Mouse (Mus musculus) right cerebral cortex, adult 2 months (tissue): ENCODE measurements at regions not wholly inside any gene's neighbourhood (a gene's known extent, or its start where the extent isn't known, plus 50 kb on each side); places are given as distances from the start of the nearest gene placed in this dataset.
"Not testable (repeated sequence)": the region's sequence is repeated elsewhere in the genome, so short reads cannot be mapped to it uniquely, and the experiment has no call there.

ENCODE experiments used
- DNase-seq, 2 experiments: peaks; one replicate each; pipeline ENCODE4 v3.0.0; 2021 to 2022; ENCODE audit warnings: low spot score in 2 of 2

DNA sequence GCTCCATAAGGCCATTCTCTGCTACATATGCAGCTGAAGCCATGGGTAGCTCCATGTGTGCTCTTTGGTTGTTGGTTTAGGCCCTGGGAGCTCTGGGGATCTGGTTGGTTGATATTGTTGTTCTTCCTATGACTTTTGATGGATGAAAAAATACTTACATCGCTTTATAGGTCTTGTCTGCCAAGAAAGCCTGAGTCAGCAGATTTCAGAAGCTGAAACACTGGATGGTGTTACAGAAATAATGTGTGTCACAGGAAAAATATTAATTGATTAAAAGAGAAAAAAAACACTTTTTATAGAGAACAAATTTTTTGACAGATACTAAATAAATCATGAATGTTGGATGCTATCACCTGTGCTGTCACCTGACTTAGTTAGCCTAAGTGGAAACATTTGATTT lies 52.4 kb upstream of the Plxna2 start:
- DNase-seq, result no peak

DNA sequence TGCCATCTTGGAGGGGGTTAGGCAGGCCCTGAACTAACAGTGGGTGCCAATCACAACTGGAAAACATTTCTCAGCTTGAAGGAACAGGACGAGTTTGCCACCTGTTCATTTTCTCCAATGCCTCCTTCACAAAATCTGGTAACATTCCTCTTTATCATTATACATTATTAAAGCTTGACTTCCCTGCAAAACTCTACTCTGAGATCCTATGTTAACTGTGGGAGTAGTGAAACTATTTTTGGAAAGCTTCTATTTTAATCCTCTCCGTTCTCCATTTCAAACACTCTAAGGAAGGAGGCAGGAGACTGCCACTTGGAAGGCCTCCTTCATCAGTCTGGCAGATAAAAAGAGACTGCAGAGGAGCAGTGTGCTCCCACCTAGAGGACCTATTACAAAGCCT lies 54.1 kb upstream of the Plxna2 start:
- DNase-seq, result peak in 1 of 2 experiments; percentile 32

DNA sequence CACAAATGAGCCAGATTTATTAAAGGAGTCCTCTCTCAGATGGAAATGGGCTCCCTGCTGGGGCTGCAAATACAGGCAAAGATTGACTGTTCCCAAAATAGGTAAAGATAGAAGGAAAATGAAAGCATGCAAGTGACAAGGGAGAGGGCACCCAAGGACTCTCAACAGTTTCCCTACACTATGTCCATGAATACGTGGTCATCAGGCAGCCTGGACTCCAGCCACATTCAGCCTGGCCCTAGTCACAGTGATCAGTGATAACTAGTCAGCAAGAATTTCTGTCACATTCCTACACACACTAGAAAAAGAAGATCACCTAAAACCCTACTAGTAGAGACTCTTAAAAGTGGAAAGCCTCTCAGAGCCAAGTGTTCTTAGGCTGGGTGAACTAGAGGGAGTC lies 56.9 kb upstream of the Plxna2 start:
- DNase-seq, result no peak

DNA sequence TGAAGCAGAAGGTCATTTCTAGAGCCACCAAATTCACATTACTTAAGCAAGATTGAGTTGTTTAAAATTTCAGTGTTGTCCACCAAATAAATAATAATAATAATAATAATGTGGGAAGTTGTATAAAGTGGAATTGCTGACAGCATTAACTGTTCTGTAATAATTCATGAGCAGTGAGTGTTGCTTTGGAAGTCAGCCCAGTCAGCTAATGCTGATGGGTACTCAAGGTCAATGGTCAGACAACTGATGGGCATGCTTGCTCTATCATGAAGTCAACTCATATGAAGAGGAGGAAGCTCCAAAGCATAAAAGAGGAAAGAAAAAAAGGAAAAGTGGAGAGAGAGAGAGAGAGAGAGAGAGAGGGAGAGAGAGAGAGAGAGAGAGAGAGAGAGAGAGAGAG lies 69.4 kb upstream of the Plxna2 start:
- DNase-seq, result no peak

DNA sequence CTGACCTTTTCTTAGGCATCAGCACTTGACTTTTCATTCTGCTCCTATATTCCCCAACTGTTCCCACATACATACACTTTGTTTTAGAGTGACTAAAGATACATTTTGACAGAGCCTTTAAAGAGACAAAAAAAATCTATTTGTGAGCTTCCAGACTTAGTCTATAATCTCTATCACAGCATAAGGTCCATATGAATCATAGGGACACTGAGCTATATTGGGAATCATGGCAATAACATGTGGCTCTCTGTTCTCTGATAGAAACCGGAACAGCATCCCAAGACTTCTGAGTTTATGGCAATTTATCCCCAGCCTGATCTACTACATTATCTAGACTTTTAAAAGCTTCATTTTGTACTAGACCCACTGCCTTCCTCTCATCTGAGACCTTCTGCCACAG lies 69.8 kb upstream of the Plxna2 start:
- no peak for DNase-seq

DNA sequence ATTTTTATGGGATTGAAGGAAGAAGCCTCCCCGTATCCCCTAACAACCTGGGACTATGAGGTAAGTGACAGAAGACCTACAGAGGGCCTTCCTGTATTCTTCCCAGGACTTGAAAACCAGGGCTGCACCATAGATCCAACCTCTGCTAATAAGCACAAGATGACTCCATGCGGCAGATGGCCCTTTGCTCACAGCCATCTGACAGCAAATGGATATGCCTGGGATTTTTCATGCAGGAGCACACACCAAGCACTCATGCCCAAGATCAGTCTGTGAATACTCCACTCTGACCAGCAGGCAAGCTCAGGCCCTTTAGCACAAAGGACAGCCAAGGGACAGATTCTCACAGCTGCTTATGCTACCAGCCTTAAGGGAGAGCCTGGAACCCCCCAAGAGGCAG lies 77.1 kb upstream of the Plxna2 start:
- no peak for DNase-seq

DNA sequence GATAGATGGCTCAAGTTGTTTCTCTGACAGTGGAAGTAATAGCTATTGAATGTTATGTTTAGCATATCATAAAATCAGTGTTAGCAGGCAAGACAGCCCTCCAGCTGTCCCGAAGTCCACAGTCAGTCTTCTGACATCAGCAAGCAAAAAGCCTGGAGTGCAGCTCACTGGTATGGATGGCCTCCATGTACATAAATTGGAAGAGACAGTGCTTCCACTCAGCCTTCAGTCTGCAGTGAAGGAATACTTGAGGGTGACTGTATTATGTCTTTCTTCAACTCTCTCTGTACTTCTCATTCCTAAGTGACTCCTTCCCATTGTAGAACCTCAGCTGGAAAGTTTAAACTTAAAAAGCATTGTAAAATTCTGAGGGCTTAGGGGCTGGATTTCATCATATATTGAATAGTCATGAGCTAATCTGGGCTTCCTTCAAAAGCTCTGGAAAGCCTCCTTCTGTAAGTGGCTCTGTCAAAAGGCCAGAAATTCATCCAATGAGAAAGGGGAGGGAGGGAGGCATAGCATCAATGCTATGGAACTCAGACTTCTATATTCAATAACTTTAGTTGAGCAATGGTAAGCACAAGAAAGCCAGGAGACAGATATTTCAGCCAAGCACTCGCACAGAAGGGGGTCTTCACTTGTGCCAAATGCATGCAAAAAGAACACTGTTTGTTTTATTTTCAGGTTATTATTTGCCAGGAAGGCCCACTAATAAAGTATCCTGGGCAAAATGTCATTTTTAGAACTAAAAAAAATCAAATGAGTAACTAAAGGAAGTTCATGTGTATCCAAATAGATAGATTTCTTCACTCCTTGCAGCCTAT lies 90.5 kb upstream of the Plxna2 start:
- DNase-seq, result no peak

DNA sequence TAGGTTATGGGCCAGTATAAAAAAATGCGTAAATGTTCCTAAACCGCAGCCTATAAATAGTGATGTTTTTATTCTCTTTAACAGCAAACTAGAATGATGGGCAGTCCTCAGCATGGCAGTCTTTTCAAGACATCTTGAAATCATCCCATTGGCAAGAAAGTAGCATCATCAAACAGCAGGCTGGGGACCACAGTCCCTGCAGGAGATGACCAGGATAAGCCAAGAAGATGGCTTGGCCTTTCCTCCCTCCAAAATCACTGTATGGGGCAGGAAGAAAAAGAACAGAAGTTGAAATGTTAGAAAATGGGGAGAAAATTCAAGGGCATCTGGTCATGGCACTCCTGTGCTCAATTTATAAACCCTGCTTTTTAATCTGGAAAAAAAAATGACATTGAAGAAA lies 93.0 kb upstream of the Plxna2 start:
- no peak for DNase-seq

DNA sequence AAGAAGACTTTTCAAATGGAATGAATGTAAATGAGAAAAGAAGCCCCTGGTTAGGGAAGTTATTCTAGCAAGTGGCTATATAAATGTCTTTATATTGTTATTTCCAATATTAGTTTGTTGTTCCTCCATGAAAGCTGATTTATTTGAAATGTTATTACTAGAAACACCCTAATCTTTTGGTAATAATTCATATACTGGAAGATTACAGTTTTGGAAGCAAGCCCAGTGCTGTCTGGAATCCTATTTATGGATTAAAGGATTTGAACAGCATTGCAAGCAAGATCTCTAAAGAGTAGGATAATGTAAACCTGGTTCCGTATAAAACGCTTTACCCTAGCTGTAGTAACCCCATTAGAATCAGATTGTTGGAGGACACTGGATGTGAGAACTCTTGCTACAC lies 96.8 kb upstream of the Plxna2 start:
- no peak for DNase-seq

DNA sequence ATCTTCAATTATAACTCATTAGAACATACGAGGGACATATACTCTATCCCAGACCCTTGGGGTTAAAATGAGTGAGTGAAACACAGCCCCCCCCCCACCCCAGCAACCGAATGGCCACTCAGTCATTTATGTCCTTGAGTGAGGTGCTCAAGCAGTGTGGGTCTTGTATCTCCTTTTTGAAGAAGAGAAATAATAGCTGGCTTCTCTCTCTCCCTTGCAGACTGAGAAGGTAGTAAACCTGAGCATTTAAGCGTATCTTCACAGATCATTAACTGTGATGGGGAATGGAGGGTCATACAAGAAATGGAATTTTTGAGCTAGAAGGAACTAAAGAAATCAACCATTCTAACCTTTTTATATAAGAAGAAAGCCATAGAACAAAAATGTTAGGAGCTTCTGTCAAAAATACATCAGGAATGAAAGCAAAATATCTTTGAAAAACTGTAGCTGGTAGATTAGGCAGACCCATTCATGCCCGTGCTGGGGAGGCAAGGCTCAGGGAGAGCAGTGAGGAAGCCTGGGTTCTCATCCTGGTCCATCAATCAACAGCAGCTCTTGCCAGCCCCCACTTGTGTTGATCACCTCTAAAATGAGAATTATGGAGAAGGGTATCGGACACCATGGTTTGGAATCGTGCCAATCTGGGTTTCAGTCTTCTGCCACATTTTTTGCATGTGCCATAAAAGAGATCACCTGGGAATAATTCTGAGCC lies 98.4 kb upstream of the Plxna2 start:
- DNase-seq, result no peak

DNA sequence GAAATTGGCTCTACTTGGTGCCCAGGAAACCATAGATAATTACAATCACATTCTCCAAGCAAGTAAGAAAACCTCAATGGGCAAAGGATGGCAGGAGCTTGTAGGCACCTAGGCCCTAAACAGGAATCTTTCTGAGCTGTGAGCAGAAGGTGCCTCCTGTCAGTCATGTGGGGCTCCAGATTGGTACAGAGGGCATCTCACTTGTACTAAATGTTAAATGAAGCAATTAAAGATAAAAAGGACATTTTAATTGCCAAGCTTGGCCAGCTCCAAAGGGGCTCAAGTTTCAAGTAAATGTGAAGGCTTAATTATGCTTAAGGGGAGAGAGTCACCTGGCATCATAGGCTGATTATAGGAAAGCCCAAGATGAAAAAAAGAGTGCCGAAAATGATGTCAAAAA lies 101.9 kb upstream of the Plxna2 start:
- no peak for DNase-seq

DNA sequence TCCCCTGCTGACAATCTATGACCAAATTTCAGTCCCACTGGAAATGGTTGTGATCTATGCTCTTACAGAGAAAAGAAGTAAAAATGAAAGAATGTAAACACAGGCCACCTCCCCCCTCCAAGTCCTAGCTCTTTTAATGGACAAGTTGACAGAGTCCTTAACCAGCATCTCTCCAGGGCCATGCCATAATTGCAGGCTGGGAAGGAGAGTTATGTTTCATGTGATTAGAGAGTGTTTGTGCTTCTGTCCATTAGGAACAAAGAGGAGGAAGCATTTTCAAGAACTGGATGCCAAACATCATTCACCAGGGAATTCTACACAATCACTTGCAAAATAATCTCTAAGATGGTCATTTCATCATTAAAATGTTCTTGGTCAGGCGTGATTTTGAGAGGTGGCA lies 109.7 kb upstream of the Plxna2 start:
- no peak for DNase-seq

DNA sequence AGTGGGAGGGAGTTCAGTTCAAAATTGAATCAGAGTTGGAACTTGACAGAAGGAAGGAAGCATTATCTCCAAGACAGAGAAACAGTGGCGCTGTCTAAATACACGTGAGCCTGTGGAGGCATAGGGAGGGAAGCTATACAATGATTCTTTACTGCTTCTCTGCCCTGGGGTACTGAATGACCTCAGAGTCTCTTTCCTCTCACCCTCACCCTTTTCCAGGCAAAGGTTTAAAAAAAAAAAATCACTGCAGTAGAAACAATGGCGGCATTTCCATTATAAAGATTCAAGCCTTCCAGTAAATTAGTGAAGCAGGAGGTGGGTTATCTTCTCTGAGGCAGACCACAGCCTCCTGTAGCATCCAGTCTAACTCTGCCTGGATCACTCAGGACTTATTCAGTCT lies 112.2 kb upstream of the Plxna2 start:
- no peak for DNase-seq

DNA sequence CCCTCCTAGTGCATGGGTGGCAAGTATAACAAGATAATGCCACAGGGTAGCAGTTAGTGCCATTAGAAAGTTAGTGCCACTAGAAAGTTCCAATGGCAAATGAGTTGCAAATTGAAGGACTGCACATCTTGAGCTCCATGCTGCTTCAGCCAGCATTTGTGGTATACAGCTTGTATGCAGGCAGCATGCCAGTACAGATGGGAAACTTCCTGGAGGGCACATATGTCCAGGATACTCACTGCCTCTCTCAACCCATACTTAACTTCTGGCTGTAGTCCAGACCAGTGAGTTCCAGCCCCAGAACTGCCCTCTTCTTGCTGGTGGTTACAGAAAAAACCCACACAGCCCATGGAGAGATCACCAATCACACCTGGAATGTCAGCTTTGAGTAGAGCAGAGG lies 113.8 kb upstream of the Plxna2 start:
- DNase-seq, result no peak

DNA sequence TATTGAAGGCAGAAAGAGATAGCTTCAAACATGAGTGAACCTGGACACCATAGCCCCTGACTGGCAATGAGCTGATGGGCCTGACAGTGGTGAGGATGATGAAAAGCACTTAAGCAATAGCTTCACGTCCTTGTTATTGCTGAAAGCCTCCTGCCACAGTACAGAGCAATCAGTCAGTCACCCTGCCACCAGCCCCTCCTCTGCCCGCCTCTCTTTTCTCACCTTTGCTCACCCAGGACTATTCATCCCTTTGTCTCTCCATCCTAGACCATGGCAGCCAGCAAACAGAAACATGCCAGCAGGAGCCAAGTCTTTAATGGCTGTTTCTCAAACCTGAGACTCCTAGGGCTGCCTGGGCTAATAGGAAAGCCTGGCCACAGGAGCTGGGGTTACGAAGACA lies 114.5 kb upstream of the Plxna2 start:
- no peak for DNase-seq

DNA sequence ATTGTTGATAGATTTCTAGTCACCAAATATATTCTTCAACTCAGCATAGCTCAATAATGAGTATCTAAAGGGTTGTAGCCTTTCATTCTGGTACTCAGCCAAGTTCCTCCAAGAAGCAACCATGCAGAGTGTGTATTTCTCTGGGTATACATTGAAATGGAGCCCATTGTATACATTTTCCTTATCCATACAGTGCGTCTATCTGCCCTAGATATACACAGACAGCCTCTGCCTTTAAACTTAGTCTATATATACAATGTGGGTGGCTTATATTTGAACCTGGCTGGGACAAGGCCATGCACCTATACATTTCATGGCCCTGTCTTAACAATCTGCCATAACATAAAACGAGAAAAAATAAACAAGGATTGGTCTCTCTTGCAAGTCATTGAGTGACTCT lies 121.6 kb upstream of the Plxna2 start:
- no peak for DNase-seq

DNA sequence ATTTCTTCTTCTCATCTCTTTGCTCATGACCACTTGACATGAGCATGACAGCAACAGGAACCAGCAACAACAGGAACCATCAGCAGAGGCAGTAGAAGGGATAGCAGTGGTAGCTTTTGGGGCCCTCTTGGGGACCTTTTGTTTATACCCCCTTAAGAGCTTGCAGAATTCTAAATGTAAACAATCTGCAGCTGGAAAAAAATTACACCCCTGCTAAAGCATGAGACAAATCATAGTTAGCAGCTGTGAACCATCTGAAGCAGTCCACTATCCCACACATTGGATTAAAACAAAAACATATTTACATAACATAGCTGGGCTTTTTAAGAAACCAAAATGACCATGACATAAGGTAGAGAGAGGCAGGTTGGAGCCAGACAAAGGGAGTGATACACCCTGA lies 126.9 kb upstream of the Plxna2 start:
- no peak for DNase-seq

DNA sequence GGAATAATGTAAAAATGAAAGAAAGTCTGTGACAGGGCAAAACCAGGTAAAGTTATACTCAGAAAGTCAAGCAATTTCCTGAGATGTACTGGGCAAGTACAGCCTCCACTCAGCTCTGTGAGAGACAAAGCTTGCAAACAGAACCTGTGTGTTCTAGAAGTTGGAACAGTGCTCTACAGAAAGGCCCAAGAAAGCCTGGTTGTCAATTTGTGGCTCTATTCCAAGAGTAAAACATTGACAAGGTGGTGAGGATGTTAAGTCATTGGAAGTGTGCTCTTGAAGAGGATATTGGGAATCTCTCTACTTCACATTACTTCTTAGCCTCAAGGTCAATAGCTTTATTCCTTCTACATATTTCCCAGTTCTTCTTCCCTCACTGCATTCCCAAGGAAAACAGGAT lies 129.9 kb upstream of the Plxna2 start:
- no peak for DNase-seq

DNA sequence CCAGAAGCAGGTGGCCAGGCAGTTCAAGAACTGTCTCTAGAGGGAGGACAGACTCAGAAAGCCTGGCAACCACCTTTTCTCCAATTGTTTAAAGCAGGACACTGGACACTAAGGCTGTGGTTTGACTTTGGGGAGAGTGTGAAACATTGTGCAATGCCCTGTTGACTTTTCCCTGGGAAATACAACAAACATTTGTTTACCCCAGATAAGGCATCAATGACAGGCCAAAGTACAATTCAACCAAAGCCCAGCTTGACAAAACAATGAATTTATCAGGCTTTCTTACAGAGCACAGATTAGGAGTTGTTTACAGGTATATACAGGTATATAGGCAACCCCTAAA lies 135.3 kb upstream of the Plxna2 start:
- DNase-seq, result no peak

DNA sequence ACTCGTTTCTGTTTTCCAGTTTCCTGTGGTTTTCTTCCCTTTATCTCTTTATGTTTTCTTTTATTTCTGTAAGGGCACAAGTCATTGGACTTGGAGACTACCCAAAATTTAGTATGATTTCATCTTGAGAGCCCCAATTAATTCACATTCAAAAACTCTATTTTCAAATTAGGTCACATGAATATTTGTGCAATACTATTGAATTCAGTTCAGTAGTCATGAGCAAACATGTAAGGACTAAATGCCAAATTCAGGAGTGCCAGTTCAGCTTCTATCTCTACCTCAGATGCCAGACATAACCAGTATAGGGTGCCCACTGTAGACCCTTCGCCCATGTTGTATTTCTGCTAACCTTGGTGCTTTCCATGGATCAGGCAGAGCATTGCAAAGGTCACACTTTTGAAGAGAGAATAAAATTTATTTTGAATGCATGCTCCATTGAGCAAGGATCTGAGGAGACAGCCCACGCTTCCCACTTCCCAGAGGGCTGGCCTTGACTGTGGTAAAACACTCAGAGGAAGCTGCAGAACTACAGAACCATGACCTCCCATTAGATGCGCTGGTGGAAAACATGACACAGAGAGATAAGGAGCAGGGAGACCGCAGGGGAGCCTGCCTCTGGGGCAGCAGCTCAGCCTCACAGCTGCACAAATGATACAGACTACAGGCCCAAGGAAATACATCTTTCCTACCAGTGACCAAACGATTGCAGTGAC lies 135.9 kb upstream of the Plxna2 start:
- no peak for DNase-seq

DNA sequence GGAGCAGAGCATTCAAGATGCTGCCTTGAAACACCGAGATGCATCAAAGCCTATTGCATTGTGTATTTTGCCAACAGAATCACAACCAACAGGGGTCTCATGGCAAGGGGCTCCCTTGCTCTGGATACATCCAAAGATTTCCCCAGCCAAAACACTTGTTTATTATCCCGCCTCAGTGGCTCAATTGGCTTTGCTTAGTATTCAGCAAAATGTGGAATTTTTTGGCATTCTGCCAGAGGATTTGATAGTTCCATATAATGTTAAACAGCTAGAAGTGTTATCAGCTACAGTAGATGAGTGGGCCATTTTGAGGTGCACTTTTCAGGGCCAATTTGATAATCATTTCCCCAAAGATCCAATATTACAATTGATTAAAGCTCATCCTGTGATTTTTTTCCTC lies 146.7 kb upstream of the Plxna2 start:
- DNase-seq, result not testable (repeated sequence)

DNA sequence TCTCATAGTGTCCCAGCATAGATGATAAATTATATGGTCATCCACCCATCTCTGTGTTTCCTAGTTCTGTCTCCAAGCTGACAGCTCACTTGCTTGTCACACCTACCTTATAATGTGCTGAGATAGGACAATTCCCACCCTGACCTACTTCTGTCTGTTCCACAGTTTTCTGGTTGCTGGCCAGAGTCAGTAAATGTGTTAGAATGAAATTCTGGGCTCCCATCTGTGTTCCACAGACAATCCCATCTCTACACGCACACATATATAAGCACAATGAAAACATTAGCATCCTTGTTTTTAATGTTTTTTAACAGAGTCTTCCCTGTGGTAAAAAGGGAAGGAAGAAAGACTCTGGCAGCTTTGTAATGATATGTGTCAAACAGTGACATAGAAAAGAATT lies 165.5 kb upstream of the Plxna2 start:
- peak; percentile 5 to 6 for DNase-seq

DNA sequence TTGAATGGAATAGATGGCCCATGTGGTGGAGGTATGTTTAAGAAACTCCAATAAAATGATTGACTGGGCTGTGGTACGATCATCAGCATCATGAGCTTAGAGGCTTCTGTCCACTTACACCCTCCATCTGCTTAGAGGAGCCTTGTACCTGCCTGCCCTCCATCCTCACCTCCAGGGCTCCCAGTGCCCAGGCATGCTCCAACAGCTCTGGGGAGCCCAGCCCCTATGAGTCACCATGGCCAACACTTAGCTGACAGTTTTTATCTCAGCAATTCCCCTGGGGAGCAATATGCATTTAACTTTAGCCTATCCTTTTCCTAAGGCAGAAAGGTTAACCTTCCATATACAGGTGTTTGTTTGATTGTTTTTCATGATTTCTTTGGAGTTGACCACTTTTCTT lies 174.3 kb upstream of the Plxna2 start:
- DNase-seq, result no peak
